Mouse (Mus musculus): Measurements from ENCODE around the gene Hoxb1.

Hoxb1 gene

DNA sequence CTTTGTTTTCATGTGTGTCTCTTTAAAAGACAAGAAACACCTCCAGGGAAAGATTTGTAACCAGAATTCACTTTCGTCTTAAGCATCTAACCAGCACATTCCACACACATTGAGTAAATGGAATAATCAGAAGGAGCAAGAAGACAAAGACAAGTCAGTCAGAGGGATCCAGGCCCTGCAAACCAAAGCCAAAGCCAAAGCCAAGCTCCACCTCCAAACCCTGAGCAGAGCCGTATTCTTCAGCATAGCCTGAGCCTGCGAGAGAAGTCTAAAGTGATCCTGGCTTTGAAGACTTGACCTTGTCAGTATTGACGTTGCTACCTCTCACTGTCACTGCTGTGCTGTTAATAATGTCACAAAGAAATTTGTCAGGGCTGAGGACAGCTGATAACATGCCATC lies 40.0 kb downstream of the Hoxb1 start:
- DNase-seq: no peak

DNA sequence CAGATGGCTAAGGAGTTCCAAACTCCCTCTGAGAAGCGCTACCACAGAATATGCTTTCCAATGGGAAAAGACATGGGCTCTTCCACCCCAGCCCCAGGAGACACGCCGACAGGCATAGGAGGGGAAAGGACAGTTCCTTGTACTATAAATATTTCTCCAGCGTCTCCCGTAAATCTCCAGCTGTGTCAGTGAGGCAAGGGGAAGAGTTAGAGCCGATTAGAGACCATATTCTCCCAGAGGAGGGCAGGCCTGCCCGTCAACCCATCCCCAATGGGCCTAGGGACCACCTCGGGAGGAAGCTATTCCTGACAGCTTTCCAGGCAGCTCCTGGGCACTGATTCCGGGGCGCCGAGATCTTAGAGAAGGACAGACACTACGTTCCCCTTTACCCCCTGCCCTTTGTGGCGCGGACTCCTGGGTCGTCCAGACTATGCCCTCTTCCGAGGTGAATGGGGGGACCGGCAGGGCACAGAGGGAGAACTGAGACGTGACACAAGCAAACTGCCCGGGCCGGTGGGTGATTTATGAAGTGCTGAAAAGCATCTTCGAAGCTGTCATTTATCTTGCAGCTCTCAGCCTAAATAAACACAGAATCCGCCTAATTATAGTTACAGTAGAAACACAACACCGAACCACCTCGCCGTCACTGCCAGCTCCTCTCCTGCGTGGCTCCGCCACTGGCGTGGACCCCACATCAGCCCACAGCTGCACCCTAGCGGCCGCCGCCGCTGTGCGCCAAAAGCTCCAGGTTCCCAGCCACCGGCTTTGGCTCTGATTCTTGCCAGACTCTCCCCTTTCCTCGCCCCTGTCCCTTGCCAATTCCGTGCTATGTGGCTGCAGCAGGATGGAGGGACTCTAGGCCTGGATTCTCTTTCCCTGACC lies 41.9 kb downstream of the Hoxb1 start:
- DNase-seq: peak; percentile 6 to 19

DNA sequence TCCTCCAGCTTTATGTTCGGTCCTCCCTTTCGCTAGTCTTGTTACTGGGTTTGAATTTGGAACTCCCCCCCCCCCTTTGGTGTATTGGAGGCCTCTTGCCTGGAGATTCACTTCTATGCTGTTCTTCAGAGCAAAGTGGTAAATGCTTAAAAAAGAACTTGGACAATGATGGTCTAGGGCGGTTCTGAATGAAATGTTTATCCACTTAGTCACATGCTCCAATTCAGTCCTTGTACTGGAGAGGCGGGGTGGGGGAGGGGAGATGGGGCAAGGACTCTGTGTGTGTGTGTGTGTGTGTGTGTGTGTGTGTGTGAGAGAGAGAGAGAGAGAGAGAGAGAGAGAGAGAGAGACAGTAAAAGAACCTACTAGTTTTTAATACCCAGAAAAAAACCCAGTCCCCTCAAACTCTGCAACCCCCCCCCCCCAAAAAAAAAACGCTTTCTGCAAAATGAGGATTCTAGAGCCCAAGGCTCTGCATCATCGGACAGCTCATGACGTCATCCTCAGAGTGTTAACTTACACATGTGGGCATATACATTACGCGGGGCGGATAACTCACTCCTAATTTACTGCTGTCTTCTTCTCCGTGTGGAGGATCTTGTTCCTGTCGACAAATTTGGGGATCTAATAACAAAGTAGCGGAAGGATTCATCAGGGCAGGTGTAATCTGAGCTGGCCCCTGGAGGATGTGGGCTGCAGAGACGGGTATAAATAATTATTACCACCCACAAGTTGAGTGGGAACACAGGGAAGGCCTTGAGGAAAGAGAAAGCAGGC lies 42.9 kb downstream of the Hoxb1 start:
- DNase-seq: no peak

DNA sequence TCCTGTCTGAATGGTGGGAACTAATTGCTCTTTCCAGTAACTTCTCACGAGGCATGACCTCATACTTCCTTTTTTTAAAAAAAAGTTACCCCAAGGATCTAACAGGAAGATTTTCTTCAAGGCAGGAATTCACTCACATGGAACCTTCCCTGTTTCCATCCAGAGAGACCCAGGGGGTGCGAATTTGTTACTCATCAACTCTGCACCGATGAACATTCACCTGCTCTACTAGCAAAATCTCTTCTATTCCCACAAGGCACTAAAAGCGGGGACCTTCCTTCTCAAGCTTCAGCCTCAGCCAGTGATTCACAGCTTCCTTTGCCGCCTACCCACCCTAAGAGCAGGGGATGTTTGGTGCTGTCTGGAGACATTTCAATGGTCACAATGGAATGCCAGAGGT lies 45.5 kb downstream of the Hoxb1 start:
- DNase-seq: no peak

DNA sequence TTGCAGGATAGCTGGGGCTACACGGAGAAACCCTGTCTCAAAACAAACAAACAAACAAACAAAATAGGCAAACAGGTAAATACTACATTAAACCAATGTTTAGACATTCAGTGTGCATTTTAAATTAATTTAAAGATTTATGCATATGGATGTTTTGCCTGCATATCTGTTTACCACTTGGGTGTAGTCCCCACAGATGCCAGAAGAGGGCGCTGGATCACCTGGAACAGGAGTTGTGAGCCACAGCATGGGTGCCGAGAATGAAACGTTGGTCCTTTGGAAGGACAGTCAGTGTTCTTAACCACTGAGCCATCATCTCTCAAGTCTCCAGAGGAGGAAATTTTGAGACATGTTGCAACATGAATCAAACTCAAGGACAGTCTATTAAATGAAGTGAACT lies 46.4 kb downstream of the Hoxb1 start:
- peak in 1 of 2 experiments; percentile 20 for DNase-seq

DNA sequence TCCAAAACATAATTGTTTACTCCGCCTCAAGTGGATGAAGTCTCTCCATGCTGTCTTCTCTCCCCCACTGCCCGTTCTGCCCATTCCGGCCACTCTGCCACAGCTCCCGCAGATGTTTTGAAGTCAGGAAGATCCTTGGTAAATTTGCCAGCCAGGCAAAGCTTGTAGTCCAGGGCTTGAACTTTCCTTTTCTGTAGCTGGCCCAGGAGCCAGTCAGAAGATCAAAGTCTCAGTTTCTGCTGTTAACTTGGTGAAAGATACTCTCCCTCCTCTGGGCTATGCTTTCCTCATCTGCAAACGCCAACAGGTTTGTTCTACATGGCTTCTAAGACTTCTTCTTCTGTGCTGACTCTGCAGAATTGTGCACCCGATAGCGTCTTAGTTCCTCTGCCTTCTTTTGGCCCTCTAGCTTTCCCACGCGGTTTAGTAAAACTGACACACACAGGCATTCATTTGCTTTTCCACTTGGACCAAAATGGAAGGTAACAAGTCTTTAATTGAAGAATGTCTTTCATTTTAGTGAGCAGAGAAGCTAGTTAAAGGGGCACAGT lies 47.5 kb downstream of the Hoxb1 start:
- no peak for DNase-seq

DNA sequence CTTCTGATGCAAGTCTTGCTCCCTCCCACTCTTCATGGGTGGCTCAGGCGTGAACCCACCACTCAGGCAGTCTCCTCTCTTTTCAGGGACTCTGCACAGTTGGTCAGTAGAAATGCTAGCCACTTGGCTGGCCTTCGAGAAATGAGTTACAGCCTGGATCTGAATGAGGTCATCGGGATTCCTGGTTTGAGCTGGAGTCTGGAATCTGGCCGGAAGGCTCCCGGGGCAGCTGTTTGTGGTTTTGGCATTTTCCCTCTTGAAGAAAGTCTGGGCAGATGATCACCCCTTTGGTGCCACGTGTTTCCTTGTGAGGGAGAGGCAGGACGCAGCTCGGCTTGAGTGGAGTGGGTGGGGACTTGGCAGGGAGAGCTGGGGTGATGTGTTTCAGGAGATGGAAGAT lies 48.0 kb downstream of the Hoxb1 start:
- DNase-seq: peak; percentile 8 to 26

DNA sequence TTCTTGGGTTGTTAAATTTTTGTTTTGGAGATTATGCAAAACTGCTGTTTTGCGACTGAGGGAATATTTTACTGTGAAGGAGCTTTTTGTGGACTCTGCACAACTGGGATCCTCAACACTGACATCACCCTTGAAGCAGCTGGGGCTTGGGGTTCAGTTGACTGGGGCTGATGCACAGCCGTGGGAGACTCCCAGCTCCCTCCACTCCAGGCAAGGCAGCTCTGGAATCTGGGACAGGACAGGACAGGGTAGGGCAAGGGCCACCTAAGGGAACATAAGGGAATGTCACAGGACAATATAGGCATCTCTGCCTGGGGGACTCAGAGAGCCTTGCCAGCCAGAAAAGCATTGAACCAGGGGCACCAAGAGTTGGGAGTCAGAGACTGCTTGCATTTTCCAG lies 48.5 kb downstream of the Hoxb1 start:
- no peak for DNase-seq
